Mouse (Mus musculus) testis, adult 2 months (tissue): ENCODE measurements around the gene Stab2.

Source experiments
- CTCF ChIP-seq: fragments of 200-500 bp; IDR thresholded peaks from 2 replicates; pipeline ENCODE4 v1.5.1; 2012; ENCODE audit warnings: low read depth, mild to moderate bottlenecking, inconsistent platforms, low read length, moderate library complexity; ENCODE audit not compliant: control insufficient read depth, insufficient read depth, insufficient replicate concordance
- POLR2A ChIP-seq: fragments of 200-500 bp; IDR thresholded peaks from 2 replicates; pipeline ENCODE4 v1.6.1; 2012; ENCODE audit warnings: low read depth, mild to moderate bottlenecking, inconsistent platforms, low read length, moderate library complexity; ENCODE audit not compliant: control insufficient read depth

DNA sequence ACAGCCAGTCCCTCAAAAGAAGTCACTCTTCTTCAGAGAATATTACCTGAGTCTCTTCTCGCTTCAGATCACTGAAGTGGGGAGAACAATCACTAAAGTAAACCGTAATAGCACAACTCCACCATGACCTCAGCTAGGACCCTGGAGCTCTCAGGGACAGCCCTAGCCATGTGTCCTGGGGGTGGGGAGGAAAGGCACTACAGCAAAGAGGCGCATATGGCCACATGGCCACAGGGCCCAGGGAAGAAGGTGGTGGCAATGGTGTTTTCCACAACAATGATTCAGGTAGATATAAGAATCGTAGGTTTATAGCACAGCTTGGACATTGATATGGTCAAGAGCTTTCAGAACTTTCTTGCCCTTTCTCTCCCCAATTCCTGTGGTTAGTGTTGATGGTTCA is 57.0 kb downstream of the Stab2 start:
- TF ChIP-seq POLR2A = no peak
- TF ChIP-seq CTCF = no peak
